Mouse (Mus musculus): ENCODE measurements around the gene Lamb1. TPM values are rescaled to one million over a fixed set of nuclear protein-coding genes. Genes with fewer than 3 reads are reported as not detected.

The Lamb1 gene
- polyA plus RNA-seq, 1 experiment from 2014 or later = 60.4 TPM

GRCm38 (mm10) chr12:31246153-31246552 is 18.9 kb upstream of the Lamb1 start:
- 34% methylated on average over 3 of the region's 3 CpGs for WGBS
- no peak overlapping the region for H3K9ac ChIP-seq (ENCODE audit: low read depth, low read length)
- no peaks in the 10 kb centered on the region for H3K9me3 ChIP-seq (ENCODE audit: control insufficient read depth, low read length)

GRCm38 (mm10) chr12:31246615-31247014 is 18.4 kb upstream of the Lamb1 start:
- Histone ChIP-seq H3K27me3 (replicated peaks; ENCODE audit: control insufficient read depth, insufficient read depth, low read length) (no peaks in the 10 kb centered on the region), H3K36me3 (ENCODE audit: control insufficient read depth, insufficient read depth, low read length) (no peaks in the 10 kb centered on the region), H3K4me1 (ENCODE audit: control insufficient read depth, insufficient read depth, low read length) (peaks cover 8% of the 10 kb centered on the region), H3K4me3 (ENCODE audit: low read length) (no peak overlapping the region), H3K9me3 (ENCODE audit: control insufficient read depth, low read length) (no peaks in the 10 kb centered on the region), H3K27ac (ENCODE audit: low read length) (peak overlapping the region; percentile 27; the same call in 1 of the 2 replicates), H3K4me2 (ENCODE audit: low read depth, low read length) (no peak overlapping the region), H3K9ac (ENCODE audit: low read depth, low read length) (no peak overlapping the region)
- WGBS = 47% methylated on average over 3 of the region's 3 CpGs
- ATAC-seq = no peak

More at GRCm38 (mm10) chr12:31246153-31246552, 18.9 kb upstream of the Lamb1 start:
- H3K4me1 ChIP-seq (ENCODE audit: control insufficient read depth, insufficient read depth, low read length) = peaks cover 8% of the 10 kb centered on the region
- ATAC-seq = peak; percentile 50
- H3K27ac ChIP-seq (ENCODE audit: low read length) = peak overlapping the region; percentile 39; the same call in 1 of the 2 replicates
- H3K4me2 ChIP-seq (ENCODE audit: low read depth, low read length) = no peak overlapping the region
- H3K36me3 ChIP-seq (ENCODE audit: control insufficient read depth, insufficient read depth, low read length) = no peaks in the 10 kb centered on the region
- no peak overlapping the region for H3K4me3 ChIP-seq (ENCODE audit: low read length)
- H3K27me3 ChIP-seq (replicated peaks; ENCODE audit: control insufficient read depth, insufficient read depth, low read length) = no peaks in the 10 kb centered on the region

GRCm38 (mm10) chr12:31248165-31248564 is 16.9 kb upstream of the Lamb1 start:
- H3K4me3 ChIP-seq (ENCODE audit: low read length) = no peak overlapping the region
- no peak overlapping the region for H3K9ac ChIP-seq (ENCODE audit: low read depth, low read length)
- peak; percentile 54 for ATAC-seq
- H3K4me1 ChIP-seq (ENCODE audit: control insufficient read depth, insufficient read depth, low read length) = peaks cover 21% of the 10 kb centered on the region
- H3K4me2 ChIP-seq (ENCODE audit: low read depth, low read length) = no peak overlapping the region
- no peak overlapping the region for H3K27ac ChIP-seq (ENCODE audit: low read length)
- no peaks in the 10 kb centered on the region for H3K36me3 ChIP-seq (ENCODE audit: control insufficient read depth, insufficient read depth, low read length)
- no peaks in the 10 kb centered on the region for H3K9me3 ChIP-seq (ENCODE audit: control insufficient read depth, low read length)
- 28% methylated on average over 3 of the region's 3 CpGs for WGBS
- H3K27me3 ChIP-seq (replicated peaks; ENCODE audit: control insufficient read depth, insufficient read depth, low read length) = no peaks in the 10 kb centered on the region

GRCm38 (mm10) chr12:31248681-31249080 is 16.4 kb upstream of the Lamb1 start:
- ATAC-seq = no peak
- Histone ChIP-seq H3K27ac (ENCODE audit: low read length) (no peak overlapping the region), H3K36me3 (ENCODE audit: control insufficient read depth, insufficient read depth, low read length) (no peaks in the 10 kb centered on the region), H3K4me1 (ENCODE audit: control insufficient read depth, insufficient read depth, low read length) (peaks cover 21% of the 10 kb centered on the region), H3K27me3 (replicated peaks; ENCODE audit: control insufficient read depth, insufficient read depth, low read length) (no peaks in the 10 kb centered on the region), H3K4me2 (ENCODE audit: low read depth, low read length) (no peak overlapping the region), H3K9me3 (ENCODE audit: control insufficient read depth, low read length) (no peaks in the 10 kb centered on the region), H3K4me3 (ENCODE audit: low read length) (no peak overlapping the region), H3K9ac (ENCODE audit: low read depth, low read length) (no peak overlapping the region)
- 47% methylated on average over 10 of the region's 10 CpGs for WGBS

- Histone ChIP-seq H3K27me3 (replicated peaks; ENCODE audit: control insufficient read depth, insufficient read depth, low read length) (no peaks in the 10 kb centered on the region), H3K4me3 (ENCODE audit: low read length) (no peak overlapping the region), H3K9me3 (ENCODE audit: control insufficient read depth, low read length) (no peaks in the 10 kb centered on the region), H3K9ac (ENCODE audit: low read depth, low read length) (no peak overlapping the region), H3K4me1 (ENCODE audit: control insufficient read depth, insufficient read depth, low read length) (peaks cover 29% of the 10 kb centered on the region), H3K4me2 (ENCODE audit: low read depth, low read length) (no peak overlapping the region), H3K27ac (ENCODE audit: low read length) (0 out of 2 replicates have a peak overlapping the region, but pooled peaks have one; percentile 13), H3K36me3 (ENCODE audit: control insufficient read depth, insufficient read depth, low read length) (no peaks in the 10 kb centered on the region)
- 14% methylated on average over 4 of the region's 4 CpGs for WGBS
- peak; percentile 39 for ATAC-seq
Measured at GRCm38 (mm10) chr12:31252259-31252658, 12.8 kb upstream of the Lamb1 start.

- Histone ChIP-seq H3K4me1 (ENCODE audit: control insufficient read depth, insufficient read depth, low read length) (peaks cover 22% of the 10 kb centered on the region), H3K4me2 (ENCODE audit: low read depth, low read length) (no peak overlapping the region), H3K9ac (ENCODE audit: low read depth, low read length) (no peak overlapping the region), H3K4me3 (ENCODE audit: low read length) (no peak overlapping the region), H3K27me3 (replicated peaks; ENCODE audit: control insufficient read depth, insufficient read depth, low read length) (no peaks in the 10 kb centered on the region), H3K36me3 (ENCODE audit: control insufficient read depth, insufficient read depth, low read length) (no peaks in the 10 kb centered on the region), H3K9me3 (ENCODE audit: control insufficient read depth, low read length) (no peaks in the 10 kb centered on the region), H3K27ac (ENCODE audit: low read length) (0 out of 2 replicates have a peak overlapping the region, but pooled peaks have one; percentile 48)
- WGBS = 66% methylated on average over 8 of the region's 8 CpGs
- ATAC-seq = peak; percentile 48
Measured at GRCm38 (mm10) chr12:31254978-31255377, 10.1 kb upstream of the Lamb1 start.

- 54% methylated on average over 9 of the region's 9 CpGs for WGBS
- Histone ChIP-seq H3K4me1 (ENCODE audit: control insufficient read depth, insufficient read depth, low read length) (peaks cover 22% of the 10 kb centered on the region), H3K27me3 (replicated peaks; ENCODE audit: control insufficient read depth, insufficient read depth, low read length) (no peaks in the 10 kb centered on the region), H3K4me3 (ENCODE audit: low read length) (no peak overlapping the region), H3K9ac (ENCODE audit: low read depth, low read length) (no peak overlapping the region), H3K27ac (ENCODE audit: low read length) (peak overlapping the region; percentile 67), H3K4me2 (ENCODE audit: low read depth, low read length) (peak overlapping the region; percentile 5; the same call in 1 of the 2 replicates), H3K36me3 (ENCODE audit: control insufficient read depth, insufficient read depth, low read length) (no peaks in the 10 kb centered on the region), H3K9me3 (ENCODE audit: control insufficient read depth, low read length) (no peaks in the 10 kb centered on the region)
- ATAC-seq = peak; percentile 93
Measured at GRCm38 (mm10) chr12:31256121-31256903, 8.7 kb upstream of the Lamb1 start.

GRCm38 (mm10) chr12:31261882-31262281 is 3.2 kb upstream of the Lamb1 start:
- no peaks in the 10 kb centered on the region for H3K36me3 ChIP-seq (ENCODE audit: control insufficient read depth, insufficient read depth, low read length)
- no peak overlapping the region for H3K9ac ChIP-seq (ENCODE audit: low read depth, low read length)
- no peaks in the 10 kb centered on the region for H3K27me3 ChIP-seq (replicated peaks; ENCODE audit: control insufficient read depth, insufficient read depth, low read length)
- no peak overlapping the region for H3K4me2 ChIP-seq (ENCODE audit: low read depth, low read length)
- H3K4me1 ChIP-seq (ENCODE audit: control insufficient read depth, insufficient read depth, low read length) = peaks cover 9% of the 10 kb centered on the region
- no peaks in the 10 kb centered on the region for H3K9me3 ChIP-seq (ENCODE audit: control insufficient read depth, low read length)
- 69% methylated on average over 3 of the region's 3 CpGs for WGBS
- no peak overlapping the region for H3K4me3 ChIP-seq (ENCODE audit: low read length)
- no peak for ATAC-seq
- no peak overlapping the region for H3K27ac ChIP-seq (ENCODE audit: low read length)

GRCm38 (mm10) chr12:31263921-31264320 is 1.1 kb upstream of the Lamb1 start:
- Histone ChIP-seq H3K36me3 (ENCODE audit: control insufficient read depth, insufficient read depth, low read length) (no peaks in the 10 kb centered on the region), H3K9ac (ENCODE audit: low read depth, low read length) (no peak overlapping the region), H3K27ac (ENCODE audit: low read length) (no peak overlapping the region), H3K9me3 (ENCODE audit: control insufficient read depth, low read length) (no peaks in the 10 kb centered on the region), H3K4me1 (ENCODE audit: control insufficient read depth, insufficient read depth, low read length) (peaks cover 4% of the 10 kb centered on the region), H3K4me2 (ENCODE audit: low read depth, low read length) (0 out of 2 replicates have a peak overlapping the region, but pooled peaks have one; percentile 85), H3K4me3 (ENCODE audit: low read length) (no peak overlapping the region), H3K27me3 (replicated peaks; ENCODE audit: control insufficient read depth, insufficient read depth, low read length) (no peaks in the 10 kb centered on the region)
- WGBS = 29% methylated on average over 7 of the region's 7 CpGs
- ATAC-seq = no peak

Measured in intestine, embryonic 16.5 days (tissue).